Mouse (Mus musculus) CH12.LX (cell line): ENCODE data around the gene Ang4. TPM values are rescaled to one million over a fixed set of nuclear protein-coding genes. Genes with fewer than 3 reads are reported as not detected.

ENCODE experiments used
- DNase-seq: peaks from one replicate; pipeline ENCODE4 v3.0.0-alpha.2; 2013; ENCODE audit errors: extremely low read depth
- H3K27ac ChIP-seq: 2 replicates; pipeline ENCODE4 v1.5.1; 2012; ENCODE audit warnings: low read depth, mild to moderate bottlenecking, control low read depth, moderate library complexity; ENCODE audit not compliant: insufficient read depth
- H3K27me3 ChIP-seq: replicated peaks from 2 replicates; pipeline ENCODE3; 2012; ENCODE audit warnings: inconsistent platforms
- H3K36me3 ChIP-seq, 2 experiments: replicated peaks in 1 of 2; 2 replicates each; pipeline versions ENCODE3 to v1.6.1; 2012; ENCODE audit warnings: inconsistent platforms in 1 of 2, low read length in 1 of 2, mild to moderate bottlenecking in 1 of 2, mixed read lengths in 1 of 2, moderate library complexity in 1 of 2; ENCODE audit not compliant: control insufficient read depth in 1 of 2, insufficient read depth in 1 of 2
- H3K4me1 ChIP-seq, 2 experiments: 2 replicates each; pipeline ENCODE4 v1.6.1; 2012; ENCODE audit warnings: inconsistent platforms in 1 of 2, moderate library complexity in 1 of 2; ENCODE audit not compliant: insufficient read depth in 2 of 2, control insufficient read depth in 1 of 2
- H3K4me2 ChIP-seq: 2 replicates; pipeline ENCODE4 v1.6.1; 2012; ENCODE audit warnings: low read depth, mild to moderate bottlenecking, control low read depth; ENCODE audit not compliant: poor library complexity, insufficient read depth, severe bottlenecking
- H3K4me3 ChIP-seq, 3 experiments: fragments of 150-350 bp in 1 of 3; sonication (generic) in 1 of 3; replicated peaks in 1 of 3; 2 replicates each; pipeline versions ENCODE3 to v1.5.1; 2011 to 2012; ENCODE audit warnings: low read depth in 2 of 3, low read length in 2 of 3, mild to moderate bottlenecking in 2 of 3, moderate library complexity in 2 of 3, control low read depth in 1 of 3, improper control_type of control experiment in 1 of 3, inconsistent platforms in 1 of 3, mixed read lengths in 1 of 3; ENCODE audit not compliant: poor library complexity in 1 of 3
- H3K79me2 ChIP-seq: replicated peaks from 2 replicates; pipeline ENCODE4 v1.6.1; 2012; ENCODE audit warnings: mild to moderate bottlenecking, moderate library complexity; ENCODE audit not compliant: control insufficient read depth, poor library complexity, insufficient read depth, severe bottlenecking; ENCODE audit errors: extremely low read depth
- H3K9ac ChIP-seq: 2 replicates; pipeline ENCODE4 v1.6.1; 2012; ENCODE audit warnings: low read depth, mild to moderate bottlenecking, control low read depth, moderate library complexity; ENCODE audit not compliant: insufficient read depth
- H3K9me3 ChIP-seq: replicated peaks from 2 replicates; pipeline ENCODE3; 2012; ENCODE audit warnings: low read length, inconsistent platforms, mixed read lengths
- HCFC1 ChIP-seq: IDR thresholded peaks from 2 replicates; pipeline ENCODE4 v1.6.1; 2012; ENCODE audit warnings: low read depth, mild to moderate bottlenecking, inconsistent platforms, low read length, improper control_type of control experiment
- IRF4 ChIP-seq: IDR thresholded peaks from 2 replicates; pipeline ENCODE4 v1.6.1; 2014; ENCODE audit warnings: low read depth, mild to moderate bottlenecking, inconsistent platforms, low read length, improper control_type of control experiment
- JUN ChIP-seq: IDR thresholded peaks from 2 replicates; pipeline ENCODE4 v1.6.1; 2011; ENCODE audit warnings: low read depth, mild to moderate bottlenecking, low read length, improper control_type of control experiment, moderate library complexity; ENCODE audit not compliant: insufficient read depth
- MXI1 ChIP-seq: IDR thresholded peaks from 2 replicates; pipeline ENCODE4 v1.6.1; 2011; ENCODE audit warnings: mild to moderate bottlenecking, low read depth, low read length, improper control_type of control experiment
- MYC ChIP-seq: IDR thresholded peaks from 2 replicates; pipeline ENCODE4 v1.6.1; 2011; ENCODE audit warnings: low read depth, mild to moderate bottlenecking, improper control_type of control experiment, low read length
- NELFE ChIP-seq: IDR thresholded peaks from 2 replicates; pipeline ENCODE4 v1.6.1; 2011; ENCODE audit warnings: low read depth, low read length, improper control_type of control experiment
- PAX5 ChIP-seq: IDR thresholded peaks from 2 replicates; pipeline ENCODE4 v1.6.1; 2012; ENCODE audit warnings: low read length, inconsistent platforms, mixed read lengths
- RCOR1 ChIP-seq: conservative IDR thresholded peaks from 2 replicates; pipeline ENCODE4 v1.6.1; 2012; ENCODE audit warnings: low read depth, mild to moderate bottlenecking, inconsistent platforms, low read length, improper control_type of control experiment
- TCF12 ChIP-seq: IDR thresholded peaks from 2 replicates; pipeline ENCODE4 v1.6.1; 2014; ENCODE audit warnings: low read depth, mild to moderate bottlenecking, inconsistent platforms, low read length, improper control_type of control experiment
- USF2 ChIP-seq: conservative IDR thresholded peaks from 2 replicates; pipeline ENCODE4 v1.6.1; 2011; ENCODE audit warnings: low read depth, low read length, improper control_type of control experiment
- ZMIZ1 ChIP-seq: IDR thresholded peaks from 2 replicates; pipeline ENCODE4 v1.6.1; 2012; ENCODE audit warnings: low read depth, mild to moderate bottlenecking, inconsistent platforms, low read length, improper control_type of control experiment
- dilution Hi-C: fragments of 300-500 bp; cut with MboI; formaldehyde crosslinking; loops from 2 replicates; pipeline ENCODE4 v1.14.3; 2020; ENCODE audit warnings: low sequenced_read_pairs; ENCODE audit not compliant: extremely low pct_unique_long_range_greater_than_20kb, extremely low pct_ligation_motif_present
- in situ Hi-C: fragments of 300-500 bp; cut with MboI; formaldehyde crosslinking; loops from 3 replicates; pipeline ENCODE4 v1.14.3; 2019; ENCODE audit warnings: low sequenced_read_pairs, low pct_ligation_motif_present, low pct_unique_long_range_greater_than_20kb, mixed read lengths
- polyA plus RNA-seq: library from polyadenylated mRNA; unstranded; fragments of >175 nt; gene quantifications from 2 replicates; pipeline ENCODE4 v1.2.1, GENCODE M21; 2012; ENCODE audit warnings: low read depth; ENCODE audit not compliant: insufficient read length
- total RNA-seq, 2 experiments: library from RNA; depleted of rRNA; stranded (reverse); fragments of 300-350 nt in 1 of 2; fragments of >200 nt in 1 of 2; gene quantifications; 2 replicates each; pipeline ENCODE4 v1.2.3; 2012 to 2014

Ang4 gene
- total and polyA plus RNA-seq, 3 experiments, result not detected

DNA sequence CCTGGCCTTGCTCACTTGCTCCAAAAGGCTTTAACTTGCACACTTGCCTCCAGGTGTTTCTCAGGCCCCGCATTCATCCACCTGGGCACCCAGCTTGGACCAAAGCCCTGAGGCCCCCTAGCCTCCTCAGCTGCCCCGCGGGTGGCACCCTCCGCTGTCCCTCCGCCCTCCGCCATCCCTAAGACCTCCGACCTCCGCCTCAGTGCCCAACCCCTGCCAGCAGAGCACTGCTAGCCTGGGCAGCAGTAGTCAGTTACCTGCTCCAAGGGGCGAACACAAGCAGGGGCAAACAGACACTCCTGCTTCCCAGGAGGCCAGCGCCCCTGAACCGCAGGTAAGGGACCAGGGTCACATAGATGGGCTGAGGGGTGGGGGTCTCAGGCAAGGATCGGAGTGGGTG is 35.4 kb downstream of the Ang4 start:
- Histone ChIP-seq H3K9me3 (no peaks in the 10 kb centered on the region), H3K79me2 (no peaks in the 10 kb centered on the region)
- TF ChIP-seq HCFC1 (no peak), NELFE (no peak), MYC (no peak), IRF4 (no peak), MXI1 (no peak)
- TF ChIP-seq, all 38 proteins: peak for 0
- Histone ChIP-seq H3K36me3 (peaks cover 0 to 5% of the 10 kb centered on the region in 2 experiments), H3K27ac (no peak overlapping the region), H3K27me3 (no peaks in the 10 kb centered on the region), H3K4me1 (peaks cover 0 to 3% of the 10 kb centered on the region in 2 experiments; a peak in 1 of 4 replicates), H3K4me2 (no peak overlapping the region), H3K9ac (no peak overlapping the region), H3K4me3 (no peak overlapping the region)
- dilution Hi-C loops (no loop called here), in situ Hi-C loops (no loop called here)
- DNase-seq, result no peak

GRCm38 (mm10) chr14:51717083-51717482 is 56.3 kb downstream of the Ang4 start, which contains the start of gene Gm5800:
Gm5800 (minus strand) TSS chr14:51717183.
- no peak within 1 kb of the TSS for H3K9ac ChIP-seq
- H3K36me3 ChIP-seq, result peaks cover 0 to 5% of the 10 kb centered on the region in 2 experiments
- no peaks in the 10 kb centered on the region for H3K9me3 ChIP-seq
- dilution Hi-C loops, result no loop called here
- no peak within 1 kb of the TSS for H3K4me3 ChIP-seq
- H3K27ac ChIP-seq, result no peak within 1 kb of the TSS
- no peaks in the 10 kb centered on the region for H3K4me1 ChIP-seq
- H3K79me2 ChIP-seq, result no peaks in the 10 kb centered on the region
- H3K27me3 ChIP-seq, result no peaks in the 10 kb centered on the region
- no peak for DNase-seq
- TF ChIP-seq HCFC1 (no peak), JUN (no peak), IRF4 (no peak), RCOR1 (no peak), USF2 (no peak), MYC (no peak), TCF12 (no peak), PAX5 (no peak), ZMIZ1 (no peak)
- TF ChIP-seq, all 38 proteins: peak for 0
- H3K4me2 ChIP-seq, result no peak within 1 kb of the TSS
- in situ Hi-C loops, result no loop called here

Other genes with a start within 250 kb of the Ang4 start
- gene Gm5622, start 220.8 kb downstream of the Ang4 start, total RNA-seq (2012; rRNA removed), result 1.6 and 1.8 TPM in 2 replicates
- gene Gm5622, start 220.8 kb downstream of the Ang4 start, total RNA-seq (2014; rRNA removed), result 0.19 and 0.34 TPM in 2 replicates
- gene Gm5622, start 220.8 kb downstream of the Ang4 start, polyA plus RNA-seq, result 0.29 TPM in 1 of 2 replicates, not detected in the other
- not detected in 2 replicates for gene Gm17175, start 199.5 kb downstream of the Ang4 start, total RNA-seq (2012; rRNA removed)
- gene Gm17175, start 199.5 kb downstream of the Ang4 start, total RNA-seq (2014; rRNA removed), result not detected in 2 replicates
- not detected in 2 replicates for gene Gm17175, start 199.5 kb downstream of the Ang4 start, polyA plus RNA-seq
- not detected in 2 replicates for gene Gm17174, start 181.5 kb downstream of the Ang4 start, total RNA-seq (2012; rRNA removed)
- not detected in 2 replicates for gene Gm17174, start 181.5 kb downstream of the Ang4 start, total RNA-seq (2014; rRNA removed)
- not detected in 2 replicates for gene Gm17174, start 181.5 kb downstream of the Ang4 start, polyA plus RNA-seq
- not detected in 2 replicates for gene Gm17078, start 162.3 kb downstream of the Ang4 start, total RNA-seq (2012; rRNA removed)
- not detected in 2 replicates for gene Gm17078, start 162.3 kb downstream of the Ang4 start, total RNA-seq (2014; rRNA removed)
- gene Gm17078, start 162.3 kb downstream of the Ang4 start, polyA plus RNA-seq, result not detected in 2 replicates
- 0.17 and 0.59 TPM in 2 replicates for gene Gm4181, start 137.9 kb downstream of the Ang4 start, total RNA-seq (2012; rRNA removed)
- 2.7 and 3.5 TPM in 2 replicates for gene Gm4181, start 137.9 kb downstream of the Ang4 start, total RNA-seq (2014; rRNA removed)
- gene Gm4181, start 137.9 kb downstream of the Ang4 start, polyA plus RNA-seq, result 0.70 and 1.6 TPM in 2 replicates
- gene Gm17079, start 78.1 kb downstream of the Ang4 start, total RNA-seq (2012; rRNA removed), result not detected in 2 replicates
- not detected in 2 replicates for gene Gm17079, start 78.1 kb downstream of the Ang4 start, total RNA-seq (2014; rRNA removed)
- not detected in 2 replicates for gene Gm17079, start 78.1 kb downstream of the Ang4 start, polyA plus RNA-seq
- not detected in 2 replicates for gene Gm5800, start 56.4 kb downstream of the Ang4 start, total RNA-seq (2012; rRNA removed)
- not detected in 2 replicates for gene Gm5800, start 56.4 kb downstream of the Ang4 start, total RNA-seq (2014; rRNA removed)
- gene Gm5800, start 56.4 kb downstream of the Ang4 start, polyA plus RNA-seq, result not detected in 2 replicates
- gene AY358078, start 26.5 kb upstream of the Ang4 start, total RNA-seq (2012; rRNA removed), result not detected in 2 replicates
- 0.26 TPM in 1 of 2 replicates, not detected in the other for gene AY358078, start 26.5 kb upstream of the Ang4 start, total RNA-seq (2014; rRNA removed)
- gene AY358078, start 26.5 kb upstream of the Ang4 start, polyA plus RNA-seq, result not detected in 2 replicates
- not detected in 2 replicates for gene Ear6, start 80.1 kb upstream of the Ang4 start, total RNA-seq (2012; rRNA removed)
- gene Ear6, start 80.1 kb upstream of the Ang4 start, total RNA-seq (2014; rRNA removed), result not detected in 2 replicates
- gene Ear6, start 80.1 kb upstream of the Ang4 start, polyA plus RNA-seq, result not detected in 2 replicates
- gene Mettl17, start 111.3 kb upstream of the Ang4 start, total RNA-seq (2012; rRNA removed), result 19.5 and 21.7 TPM in 2 replicates
- gene Mettl17, start 111.3 kb upstream of the Ang4 start, total RNA-seq (2014; rRNA removed), result 26.2 and 32.3 TPM in 2 replicates
- 29.9 and 32.0 TPM in 2 replicates for gene Mettl17, start 111.3 kb upstream of the Ang4 start, polyA plus RNA-seq
- 0.42 TPM in 2 replicates for gene Slc39a2, start 119.3 kb upstream of the Ang4 start, total RNA-seq (2012; rRNA removed)
- gene Slc39a2, start 119.3 kb upstream of the Ang4 start, total RNA-seq (2014; rRNA removed), result 0.11 and 0.20 TPM in 2 replicates
- 0.44 and 0.49 TPM in 2 replicates for gene Slc39a2, start 119.3 kb upstream of the Ang4 start, polyA plus RNA-seq
- gene Ndrg2, start 140.6 kb upstream of the Ang4 start, total RNA-seq (2012; rRNA removed), result 0.59 and 1.1 TPM in 2 replicates
- 0.43 and 0.50 TPM in 2 replicates for gene Ndrg2, start 140.6 kb upstream of the Ang4 start, total RNA-seq (2014; rRNA removed)
- 0.74 and 1.0 TPM in 2 replicates for gene Ndrg2, start 140.6 kb upstream of the Ang4 start, polyA plus RNA-seq
- gene Tppp2, start 144.8 kb upstream of the Ang4 start, total RNA-seq (2012; rRNA removed), result not detected in 2 replicates
- not detected in 2 replicates for gene Tppp2, start 144.8 kb upstream of the Ang4 start, total RNA-seq (2014; rRNA removed)
- not detected in 2 replicates for gene Tppp2, start 144.8 kb upstream of the Ang4 start, polyA plus RNA-seq
- not detected in 2 replicates for gene Rnase13, start 149.2 kb upstream of the Ang4 start, total RNA-seq (2012; rRNA removed)
- gene Rnase13, start 149.2 kb upstream of the Ang4 start, total RNA-seq (2014; rRNA removed), result not detected in 2 replicates
- not detected in 2 replicates for gene Rnase13, start 149.2 kb upstream of the Ang4 start, polyA plus RNA-seq
- gene Arhgef40, start 211.1 kb upstream of the Ang4 start, total RNA-seq (2012; rRNA removed), result 3.8 and 8.9 TPM in 2 replicates
- gene Arhgef40, start 211.1 kb upstream of the Ang4 start, total RNA-seq (2014; rRNA removed), result 0.62 and 0.85 TPM in 2 replicates
- 1.1 and 2.2 TPM in 2 replicates for gene Arhgef40, start 211.1 kb upstream of the Ang4 start, polyA plus RNA-seq
- gene Tmem253, start 242.1 kb upstream of the Ang4 start, total RNA-seq (2012; rRNA removed), result 0.64 and 0.71 TPM in 2 replicates
- gene Tmem253, start 242.1 kb upstream of the Ang4 start, total RNA-seq (2014; rRNA removed), result not detected in 2 replicates
- gene Tmem253, start 242.1 kb upstream of the Ang4 start, polyA plus RNA-seq, result 1.9 and 2.6 TPM in 2 replicates
- gene Zfp219, start 247.1 kb upstream of the Ang4 start, total RNA-seq (2012; rRNA removed), result 17.5 and 20.0 TPM in 2 replicates
- gene Zfp219, start 247.1 kb upstream of the Ang4 start, total RNA-seq (2014; rRNA removed), result 11.5 and 15.8 TPM in 2 replicates
- 19.3 and 20.8 TPM in 2 replicates for gene Zfp219, start 247.1 kb upstream of the Ang4 start, polyA plus RNA-seq